Mouse (Mus musculus) erythroblast, embryonic 14.5 days (primary cell): Measurements from ENCODE around the gene Megf11. TPM values are rescaled to one million over a fixed set of nuclear protein-coding genes. Genes with fewer than 3 reads are reported as not detected.
"Not testable (repeated sequence)": the region's sequence is repeated elsewhere in the genome, so short reads cannot be mapped to it uniquely, and the experiment has no call there.

Source experiments
- H3K27me3 ChIP-seq: 2 replicates; pipeline ENCODE4 v1.6.1; 2012; ENCODE audit warnings: inconsistent platforms; ENCODE audit not compliant: control insufficient read depth
- H3K36me3 ChIP-seq: 2 replicates; pipeline ENCODE4 v1.6.1; 2012; ENCODE audit warnings: mild to moderate bottlenecking, inconsistent platforms; ENCODE audit not compliant: control insufficient read depth
- H3K4me1 ChIP-seq: 2 replicates; pipeline ENCODE4 v1.6.1; 2012; ENCODE audit warnings: inconsistent platforms; ENCODE audit not compliant: control insufficient read depth
- H3K4me3 ChIP-seq: replicated peaks from 2 replicates; pipeline ENCODE3; 2012; ENCODE audit warnings: moderate library complexity, mild to moderate bottlenecking, inconsistent platforms
- H3K9me3 ChIP-seq: 2 replicates; pipeline ENCODE4 v1.6.1; 2012; ENCODE audit warnings: low read length, inconsistent platforms, mixed read lengths; ENCODE audit not compliant: control insufficient read depth
- GATA1 ChIP-seq: IDR thresholded peaks from 2 replicates; pipeline ENCODE4 v1.6.1; 2012; ENCODE audit warnings: low read length, inconsistent platforms, mixed read lengths
- TAL1 ChIP-seq: IDR thresholded peaks from 3 replicates; pipeline ENCODE4 v1.6.1; 2012; ENCODE audit warnings: low read length, inconsistent platforms, mixed read lengths
- polyA plus RNA-seq: library from polyadenylated mRNA; stranded (reverse); fragments of >175 nt; gene quantifications from 2 replicates; pipeline ENCODE4 v1.2.3, GENCODE M21; 2012

Megf11 gene
- polyA plus RNA-seq, 1 experiment, result not detected

- no peak for TF ChIP-seq GATA1
- no peak overlapping the region for H3K4me3 ChIP-seq
- peaks cover 30% of the 10 kb centered on the region for H3K4me1 ChIP-seq
- H3K27me3 ChIP-seq, result no peaks in the 10 kb centered on the region
- peaks cover 9% of the 10 kb centered on the region for H3K36me3 ChIP-seq
- no peaks in the 10 kb centered on the region for H3K9me3 ChIP-seq
These were observed 348.7 kb downstream of the Megf11 start for GRCm38 (mm10) chr9:64734166-64734565.

DNA sequence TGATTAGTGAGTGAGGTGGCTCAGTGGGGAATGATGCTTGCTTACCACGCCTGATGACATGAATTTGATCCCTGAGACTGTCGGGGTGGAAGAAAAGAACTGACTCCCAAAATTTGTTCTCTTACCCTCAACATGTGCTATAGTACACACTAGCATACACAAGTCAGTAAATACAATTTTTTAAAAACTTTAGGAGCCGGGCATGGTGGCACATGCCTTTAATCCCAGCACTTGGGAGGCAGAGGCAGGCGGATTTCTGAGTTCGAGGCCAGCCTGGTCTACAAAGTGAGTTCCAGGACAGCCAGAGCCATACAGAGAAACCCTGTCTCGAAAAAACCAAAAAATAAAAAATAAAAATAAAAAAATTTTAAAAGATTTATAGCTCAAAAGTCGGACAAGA is 349.6 kb downstream of the Megf11 start:
- H3K9me3 ChIP-seq, H3K36me3 ChIP-seq, H3K4me3 ChIP-seq, H3K27me3 ChIP-seq: not testable (repeated sequence)
- peaks cover 30% of the 10 kb centered on the region for H3K4me1 ChIP-seq

GRCm38 (mm10) chr9:64736076-64736638 is 350.7 kb downstream of the Megf11 start:
- Histone ChIP-seq H3K9me3 (no peaks in the 10 kb centered on the region), H3K27me3 (no peaks in the 10 kb centered on the region), H3K4me3 (peak overlapping the region; percentile 100), H3K4me1 (peaks cover 27% of the 10 kb centered on the region), H3K36me3 (peaks cover 4% of the 10 kb centered on the region)
- no peak for TF ChIP-seq TAL1
- TF ChIP-seq GATA1, result no peak

- H3K4me3 ChIP-seq, result peak overlapping the region; percentile 100
- H3K36me3 ChIP-seq, result peaks cover 4% of the 10 kb centered on the region
- H3K27me3 ChIP-seq, result no peaks in the 10 kb centered on the region
- no peaks in the 10 kb centered on the region for H3K9me3 ChIP-seq
- H3K4me1 ChIP-seq, result peaks cover 24% of the 10 kb centered on the region
- TF ChIP-seq TAL1 (no peak), GATA1 (peak; percentile 56; the same call in 1 of the 2 replicates)
These were observed 351.4 kb downstream of the Megf11 start for GRCm38 (mm10) chr9:64736639-64737405.

- H3K27me3 ChIP-seq, result no peaks in the 10 kb centered on the region
- TF ChIP-seq GATA1 (no peak), TAL1 (no peak)
- H3K4me1 ChIP-seq, result peaks cover 24% of the 10 kb centered on the region
- H3K36me3 ChIP-seq, result peaks cover 4% of the 10 kb centered on the region
- H3K4me3 ChIP-seq, result peak within 1 kb of the TSS; percentile 100
- H3K9me3 ChIP-seq, result no peaks in the 10 kb centered on the region
These were observed 352.2 kb downstream of the Megf11 start, which contains the start of gene Rab11a for GRCm38 (mm10) chr9:64737406-64738201. Gene Rab11a (minus strand): TSS chr9:64737758.

- no peaks in the 10 kb centered on the region for H3K27me3 ChIP-seq
- TF ChIP-seq TAL1 (no peak), GATA1 (no peak)
- H3K4me1 ChIP-seq, result peaks cover 24% of the 10 kb centered on the region
- H3K4me3 ChIP-seq, result no peak overlapping the region
- no peaks in the 10 kb centered on the region for H3K9me3 ChIP-seq
- H3K36me3 ChIP-seq, result peaks cover 4% of the 10 kb centered on the region
These were observed 353.6 kb downstream of the Megf11 start for GRCm38 (mm10) chr9:64739001-64739400.

DNA sequence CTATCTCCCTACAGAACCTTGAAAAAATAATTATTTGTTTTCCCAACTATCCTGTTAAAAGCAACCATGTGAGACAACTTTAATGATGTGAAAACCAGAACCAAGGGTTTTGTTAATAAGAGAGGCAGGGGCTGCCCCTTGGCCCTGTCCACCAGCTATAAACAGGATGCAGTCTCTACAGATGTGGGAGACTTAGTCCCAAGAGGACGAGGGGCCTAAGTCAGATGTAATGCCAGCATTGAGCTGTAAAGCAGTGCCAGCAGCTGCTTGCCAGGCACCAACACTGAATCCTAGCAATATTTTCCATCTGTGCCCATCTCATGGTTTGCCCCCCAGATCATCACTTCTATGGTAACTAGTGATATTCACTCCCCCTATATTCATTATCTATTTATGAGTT is 357.0 kb downstream of the Megf11 start:
- no peaks in the 10 kb centered on the region for H3K27me3 ChIP-seq
- no peak for TF ChIP-seq TAL1
- no peak for TF ChIP-seq GATA1
- H3K36me3 ChIP-seq, result no peaks in the 10 kb centered on the region
- H3K4me1 ChIP-seq, result peaks cover 16% of the 10 kb centered on the region
- H3K9me3 ChIP-seq, result no peaks in the 10 kb centered on the region
- no peak overlapping the region for H3K4me3 ChIP-seq

- no peak for TF ChIP-seq TAL1
- no peak for TF ChIP-seq GATA1
- Histone ChIP-seq H3K36me3 (no peaks in the 10 kb centered on the region), H3K4me1 (peaks cover 6% of the 10 kb centered on the region), H3K9me3 (peaks cover 2% of the 10 kb centered on the region; the same call in 1 of the 2 replicates), H3K27me3 (no peaks in the 10 kb centered on the region), H3K4me3 (no peak overlapping the region)
These were observed 362.3 kb downstream of the Megf11 start for GRCm38 (mm10) chr9:64747735-64748134.

DNA sequence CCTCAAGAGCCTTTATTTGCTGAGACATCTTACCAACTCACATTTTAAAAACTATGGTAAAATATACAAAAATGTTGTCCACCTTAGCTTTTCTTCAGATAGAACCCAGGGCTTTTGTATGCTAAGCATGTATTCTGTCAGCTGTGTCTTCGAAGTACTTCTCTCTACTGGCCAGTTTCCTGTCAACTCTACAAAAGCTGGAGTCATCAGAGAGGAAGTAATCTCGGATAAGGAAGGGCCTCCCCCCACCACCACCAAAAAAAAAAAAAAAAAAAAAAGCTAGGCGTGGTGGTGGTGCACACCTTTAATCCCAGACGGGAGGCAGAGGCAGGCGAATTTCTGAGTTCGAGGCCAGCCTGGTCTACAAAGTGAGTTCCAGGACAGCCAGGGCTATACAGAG is 363.9 kb downstream of the Megf11 start:
- TF ChIP-seq GATA1 (no peak), TAL1 (no peak)
- H3K27me3 ChIP-seq, result no peaks in the 10 kb centered on the region
- H3K4me3 ChIP-seq, result no peak overlapping the region
- no peaks in the 10 kb centered on the region for H3K36me3 ChIP-seq
- peaks cover 6% of the 10 kb centered on the region for H3K4me1 ChIP-seq
- H3K9me3 ChIP-seq, result peaks cover 2% of the 10 kb centered on the region; the same call in 1 of the 2 replicates
